Mouse (Mus musculus) midbrain, embryonic 14.5 days (tissue): ENCODE data around the gene Sptbn1. TPM values are rescaled to one million over a fixed set of nuclear protein-coding genes. Genes with fewer than 3 reads are reported as not detected.

Experiments
- ATAC-seq: fragments of 200-750 bp; cut with Nextera tagmentation; 2 replicates; pipeline ENCODE4 v1.8.0; 2017; ENCODE audit warnings: moderate number of reproducible peaks, moderate library complexity; ENCODE audit not compliant: low FRiP score, low TSS enrichment
- DNase-seq: peaks from one replicate; pipeline ENCODE4 v3.0.0-alpha.2; 2015
- H3K27ac ChIP-seq: fragments of 300-500 bp; sonication (generic); replicated peaks from 2 replicates; pipeline ENCODE4 v1.5.1; 2014; ENCODE audit warnings: mild to moderate bottlenecking, low read depth, low read length, moderate library complexity
- H3K27me3 ChIP-seq: fragments of 300-500 bp; sonication (generic); 2 replicates; pipeline ENCODE4 v1.6.1; 2014; ENCODE audit warnings: low read length, control low read depth, mixed read lengths; ENCODE audit not compliant: control insufficient read depth, insufficient read depth
- H3K36me3 ChIP-seq: fragments of 300-500 bp; sonication (generic); 2 replicates; pipeline ENCODE4 v1.6.1; 2014; ENCODE audit warnings: low read length, control low read depth; ENCODE audit not compliant: control insufficient read depth, insufficient read depth
- H3K4me1 ChIP-seq: fragments of 300-500 bp; sonication (generic); 2 replicates; pipeline ENCODE4 v1.6.1; 2014; ENCODE audit warnings: mild to moderate bottlenecking, antibody characterized with exemption, low read length, control low read depth; ENCODE audit not compliant: control insufficient read depth, insufficient read depth
- H3K4me2 ChIP-seq: fragments of 300-500 bp; sonication (generic); 2 replicates; pipeline ENCODE4 v1.6.1; 2014; ENCODE audit warnings: mild to moderate bottlenecking, low read length, moderate library complexity
- H3K4me3 ChIP-seq: fragments of 300-500 bp; sonication (generic); replicated peaks from 2 replicates; pipeline ENCODE4 v1.5.1; 2014; ENCODE audit warnings: low read depth, low read length
- H3K9ac ChIP-seq: fragments of 300-500 bp; sonication (generic); replicated peaks from 2 replicates; pipeline ENCODE4 v1.6.1; 2014; ENCODE audit warnings: mild to moderate bottlenecking, low read length, moderate library complexity
- H3K9me3 ChIP-seq: fragments of 300-500 bp; sonication (generic); 2 replicates; pipeline ENCODE4 v1.6.1; 2016; ENCODE audit warnings: low read length, control low read depth, mixed read lengths; ENCODE audit not compliant: control insufficient read depth
- WGBS: fragments of 180-500 bp; shearing (Covaris S2); extraction: QIAGEN DNeasy Blood & Tissue Kit; methylation state at CpG from one replicate; pipeline ENCODE4 v1.1.7; 2014; 5-methylcytosine and 5-hydroxymethylcytosine counted together
- polyA plus RNA-seq: library from polyadenylated mRNA; unstranded; fragments of >200 nt; fragmentation: Nextera tagmentation; extraction: Ambion mirVana; gene quantifications from 2 replicates; pipeline ENCODE4 v1.2.1, GENCODE M21; 2014

Gene Sptbn1
- polyA plus RNA-seq, 1 experiment from 2014 or later: 181 TPM

GRCm38 (mm10) chr11:30244172-30244571 is 23.8 kb downstream of the Sptbn1 start:
- H3K4me2 ChIP-seq: no peak overlapping the region
- ATAC-seq (no peak), DNase-seq (no peak)
- WGBS: 85% methylated on average over 1 of the region's 1 CpGs
- no peaks in the 10 kb centered on the region for H3K36me3 ChIP-seq
- no peaks in the 10 kb centered on the region for H3K4me1 ChIP-seq
- no peak overlapping the region for H3K9ac ChIP-seq
- H3K9me3 ChIP-seq: no peaks in the 10 kb centered on the region
- no peak overlapping the region for H3K27ac ChIP-seq
- H3K27me3 ChIP-seq: no peaks in the 10 kb centered on the region
- H3K4me3 ChIP-seq: no peak overlapping the region

GRCm38 (mm10) chr11:30243591-30243990 is 24.4 kb downstream of the Sptbn1 start:
- Histone ChIP-seq H3K4me2 (no peak overlapping the region), H3K27me3 (no peaks in the 10 kb centered on the region), H3K36me3 (no peaks in the 10 kb centered on the region), H3K27ac (no peak overlapping the region; the same call in 1 of the 2 replicates), H3K4me1 (no peaks in the 10 kb centered on the region), H3K4me3 (no peak overlapping the region), H3K9ac (no peak overlapping the region), H3K9me3 (no peaks in the 10 kb centered on the region)
- DNase-seq (peak; percentile 63), ATAC-seq (peak; percentile 55)
- WGBS: 55% methylated on average over 3 of the region's 3 CpGs

- 37% methylated on average over 3 of the region's 3 CpGs for WGBS
- no peak for ATAC-seq
- DNase-seq: no peak
Measured at GRCm38 (mm10) chr11:30240861-30241260, 27.1 kb downstream of the Sptbn1 start.

GRCm38 (mm10) chr11:30237960-30238359 is 30.0 kb downstream of the Sptbn1 start:
- H3K4me2 ChIP-seq: no peak overlapping the region
- no peak overlapping the region for H3K27ac ChIP-seq
- no peak for ATAC-seq
- DNase-seq: peak; percentile 27
- no peak overlapping the region for H3K9ac ChIP-seq
- WGBS: 67% methylated on average over 4 of the region's 4 CpGs
- H3K4me3 ChIP-seq: no peak overlapping the region
- H3K27me3 ChIP-seq: no peaks in the 10 kb centered on the region
- H3K9me3 ChIP-seq: no peaks in the 10 kb centered on the region
- H3K4me1 ChIP-seq: no peaks in the 10 kb centered on the region
- H3K36me3 ChIP-seq: 0 out of 2 replicates have a peak, but pooled peaks cover 3% of the 10 kb centered on the region

More at GRCm38 (mm10) chr11:30240861-30241260, 27.1 kb downstream of the Sptbn1 start:
- no peaks in the 10 kb centered on the region for H3K9me3 ChIP-seq
- H3K4me2 ChIP-seq: no peak overlapping the region
- no peaks in the 10 kb centered on the region for H3K4me1 ChIP-seq
- no peak overlapping the region for H3K27ac ChIP-seq
- no peak overlapping the region for H3K9ac ChIP-seq
- no peaks in the 10 kb centered on the region for H3K36me3 ChIP-seq
- no peaks in the 10 kb centered on the region for H3K27me3 ChIP-seq
- H3K4me3 ChIP-seq: no peak overlapping the region

GRCm38 (mm10) chr11:30236681-30237242 is 31.2 kb downstream of the Sptbn1 start:
- H3K4me3 ChIP-seq: no peak overlapping the region
- H3K4me2 ChIP-seq: no peak overlapping the region
- no peak for ATAC-seq
- H3K9me3 ChIP-seq: no peaks in the 10 kb centered on the region
- no peaks in the 10 kb centered on the region for H3K4me1 ChIP-seq
- H3K9ac ChIP-seq: no peak overlapping the region
- H3K27ac ChIP-seq: no peak overlapping the region
- WGBS: 87% methylated on average over 4 of the region's 4 CpGs
- DNase-seq: no peak
- H3K27me3 ChIP-seq: no peaks in the 10 kb centered on the region
- H3K36me3 ChIP-seq: 0 out of 2 replicates have a peak, but pooled peaks cover 3% of the 10 kb centered on the region

GRCm38 (mm10) chr11:30235666-30236065 is 32.3 kb downstream of the Sptbn1 start:
- no peak overlapping the region for H3K4me2 ChIP-seq
- no peaks in the 10 kb centered on the region for H3K9me3 ChIP-seq
- ATAC-seq (no peak), DNase-seq (no peak)
- 0 out of 2 replicates have a peak, but pooled peaks cover 3% of the 10 kb centered on the region for H3K36me3 ChIP-seq
- no peak overlapping the region for H3K27ac ChIP-seq
- H3K27me3 ChIP-seq: no peaks in the 10 kb centered on the region
- 0 out of 2 replicates have a peak, but pooled peaks cover 1% of the 10 kb centered on the region for H3K4me1 ChIP-seq
- H3K4me3 ChIP-seq: no peak overlapping the region
- no peak overlapping the region for H3K9ac ChIP-seq

- no peak overlapping the region for H3K4me2 ChIP-seq
- H3K36me3 ChIP-seq: 0 out of 2 replicates have a peak, but pooled peaks cover 3% of the 10 kb centered on the region
- no peak overlapping the region for H3K27ac ChIP-seq
- H3K4me3 ChIP-seq: no peak overlapping the region
- no peaks in the 10 kb centered on the region for H3K27me3 ChIP-seq
- no peak for ATAC-seq
- H3K9me3 ChIP-seq: no peaks in the 10 kb centered on the region
- 89% methylated on average over 2 of the region's 2 CpGs for WGBS
- 0 out of 2 replicates have a peak, but pooled peaks cover 3% of the 10 kb centered on the region for H3K4me1 ChIP-seq
- H3K9ac ChIP-seq: no peak overlapping the region
- DNase-seq: no peak
Measured at GRCm38 (mm10) chr11:30235218-30235617, 32.8 kb downstream of the Sptbn1 start.

- DNase-seq (no peak), ATAC-seq (no peak)
- Histone ChIP-seq H3K4me1 (0 out of 2 replicates have a peak, but pooled peaks cover 3% of the 10 kb centered on the region), H3K9ac (no peak overlapping the region), H3K4me2 (no peak overlapping the region), H3K27ac (no peak overlapping the region), H3K36me3 (0 out of 2 replicates have a peak, but pooled peaks cover 3% of the 10 kb centered on the region), H3K27me3 (no peaks in the 10 kb centered on the region), H3K9me3 (no peaks in the 10 kb centered on the region), H3K4me3 (no peak overlapping the region)
- WGBS: 88% methylated on average over 4 of the region's 4 CpGs
Measured at GRCm38 (mm10) chr11:30233946-30234345, 34.0 kb downstream of the Sptbn1 start.

GRCm38 (mm10) chr11:30232082-30232481 is 35.9 kb downstream of the Sptbn1 start:
- DNase-seq (peak; percentile 65), ATAC-seq (no peak)
- H3K4me1 ChIP-seq: 0 out of 2 replicates have a peak, but pooled peaks cover 3% of the 10 kb centered on the region
- no peak overlapping the region for H3K9ac ChIP-seq
- 85% methylated on average over 2 of the region's 2 CpGs for WGBS
- no peak overlapping the region for H3K27ac ChIP-seq
- no peaks in the 10 kb centered on the region for H3K9me3 ChIP-seq
- no peak overlapping the region for H3K4me3 ChIP-seq
- 0 out of 2 replicates have a peak, but pooled peaks cover 3% of the 10 kb centered on the region for H3K36me3 ChIP-seq
- H3K4me2 ChIP-seq: no peak overlapping the region
- H3K27me3 ChIP-seq: no peaks in the 10 kb centered on the region
